Mouse (Mus musculus): ENCODE results near the gene Reln.

Reln gene

DNA sequence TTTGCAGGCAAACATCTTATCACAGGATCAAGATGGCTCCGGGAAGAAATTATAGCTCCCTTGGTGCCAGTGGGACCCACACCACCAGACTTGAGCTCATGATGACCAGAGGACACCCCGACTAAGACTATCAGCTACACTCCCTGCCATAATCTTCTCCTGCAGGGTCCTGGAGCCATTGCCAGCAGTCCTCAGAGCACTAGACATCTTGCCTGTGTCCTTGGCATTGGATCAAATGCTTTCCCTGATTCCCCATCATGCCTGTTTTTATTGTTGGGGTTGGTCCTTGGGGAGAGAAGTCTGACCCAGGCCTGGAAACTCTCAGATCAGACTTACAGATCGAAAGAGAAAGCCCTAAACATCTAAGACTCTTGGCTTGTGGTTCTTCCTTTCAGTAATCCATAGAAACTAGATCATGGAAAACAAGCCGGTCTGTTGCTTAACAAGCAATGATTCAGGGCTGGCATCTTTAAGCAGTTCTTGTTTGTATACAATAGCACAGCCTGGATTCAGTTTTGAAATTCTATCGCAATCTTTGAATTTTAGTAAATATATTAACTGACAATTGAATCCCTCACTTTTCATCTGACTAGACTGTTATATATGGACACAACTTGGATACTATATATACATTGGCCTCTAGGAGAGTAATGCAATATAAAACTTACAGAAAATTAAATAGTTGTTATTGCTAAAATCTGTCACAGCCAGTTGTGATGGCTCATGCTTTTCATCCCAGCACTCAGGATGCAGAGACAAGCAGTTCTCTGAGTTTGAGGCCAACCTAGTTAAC, 212.6 kb downstream of the Reln start:
- no peak for ATAC-seq (ENCODE audit: insufficient number of reproducible peaks, low FRiP score, low TSS enrichment)

DNA sequence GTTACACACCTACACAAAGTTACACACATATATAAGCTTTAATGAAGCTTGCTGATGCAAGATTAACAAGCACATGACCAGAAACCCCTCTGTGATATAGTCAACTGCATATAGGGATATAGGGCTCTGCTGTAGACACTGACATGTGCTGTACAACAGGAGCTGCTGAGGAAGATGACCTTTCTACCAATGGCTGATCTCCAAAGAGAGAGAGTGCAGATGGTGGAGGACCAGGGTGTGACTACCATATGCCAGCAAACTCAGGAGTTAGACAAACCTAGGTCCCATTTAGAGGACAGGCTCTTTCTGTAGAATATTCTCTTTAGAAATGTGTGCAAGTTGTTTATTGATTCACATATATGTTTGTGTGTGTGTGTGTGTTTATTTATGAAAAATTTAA, 216.9 kb downstream of the Reln start:
- ATAC-seq (ENCODE audit: insufficient number of reproducible peaks, low FRiP score, low TSS enrichment): peak; percentile 95

- peak; percentile 72 for ATAC-seq (ENCODE audit: insufficient number of reproducible peaks, low FRiP score, low TSS enrichment)
Measured at GRCm38 (mm10) chr5:22119296-22119695, 225.2 kb downstream of the Reln start.

- peak; percentile 87 for ATAC-seq (ENCODE audit: insufficient number of reproducible peaks, low FRiP score, low TSS enrichment)
Measured at GRCm38 (mm10) chr5:22118456-22118855, 226.0 kb downstream of the Reln start.

- no peak for ATAC-seq (ENCODE audit: insufficient number of reproducible peaks, low FRiP score, low TSS enrichment)
Measured at GRCm38 (mm10) chr5:22116922-22117321, 227.6 kb downstream of the Reln start.

- no peak for ATAC-seq (ENCODE audit: insufficient number of reproducible peaks, low FRiP score, low TSS enrichment)
Measured at GRCm38 (mm10) chr5:22106811-22107485, 237.6 kb downstream of the Reln start.

- no peak; the same call in 1 of the 2 replicates for ATAC-seq (ENCODE audit: insufficient number of reproducible peaks, low FRiP score, low TSS enrichment)
Measured at GRCm38 (mm10) chr5:22094984-22095383, 249.5 kb downstream of the Reln start.

GRCm38 (mm10) chr5:22094043-22094442, 250.5 kb downstream of the Reln start:
- ATAC-seq (ENCODE audit: insufficient number of reproducible peaks, low FRiP score, low TSS enrichment): no peak

- ATAC-seq (ENCODE audit: insufficient number of reproducible peaks, low FRiP score, low TSS enrichment): peak; percentile 26; the same call in 1 of the 2 replicates
Measured at GRCm38 (mm10) chr5:22093157-22093865, 251.2 kb downstream of the Reln start.

DNA sequence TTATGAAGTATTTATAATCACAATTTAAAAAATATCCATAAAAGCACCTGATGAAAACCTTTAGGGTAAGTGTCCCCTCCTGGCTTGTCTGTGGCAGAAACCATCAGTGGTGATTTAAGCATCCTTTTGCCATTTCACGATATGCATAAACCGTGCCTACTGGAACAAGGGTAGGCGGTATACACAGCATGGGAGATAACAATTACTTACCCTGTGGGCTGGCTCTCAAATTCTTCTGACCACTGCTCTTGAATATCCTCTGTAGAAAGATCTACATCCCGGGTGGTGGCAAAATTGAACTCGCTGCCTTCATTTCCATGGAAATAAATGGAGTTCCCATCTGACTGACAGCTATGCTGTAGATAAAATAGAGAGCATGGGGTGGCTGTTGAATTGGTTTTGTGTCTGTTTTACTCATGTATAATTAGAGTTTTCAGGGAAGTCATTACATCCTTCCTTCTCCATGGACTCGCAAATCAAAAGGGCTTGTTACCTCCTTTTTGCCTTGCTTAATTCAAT, 264.0 kb downstream of the Reln start:
- no peak for ATAC-seq (ENCODE audit: insufficient number of reproducible peaks, low FRiP score, low TSS enrichment)

- ATAC-seq (ENCODE audit: insufficient number of reproducible peaks, low FRiP score, low TSS enrichment): no peak
Measured at GRCm38 (mm10) chr5:22074971-22075370, 269.5 kb downstream of the Reln start.

DNA sequence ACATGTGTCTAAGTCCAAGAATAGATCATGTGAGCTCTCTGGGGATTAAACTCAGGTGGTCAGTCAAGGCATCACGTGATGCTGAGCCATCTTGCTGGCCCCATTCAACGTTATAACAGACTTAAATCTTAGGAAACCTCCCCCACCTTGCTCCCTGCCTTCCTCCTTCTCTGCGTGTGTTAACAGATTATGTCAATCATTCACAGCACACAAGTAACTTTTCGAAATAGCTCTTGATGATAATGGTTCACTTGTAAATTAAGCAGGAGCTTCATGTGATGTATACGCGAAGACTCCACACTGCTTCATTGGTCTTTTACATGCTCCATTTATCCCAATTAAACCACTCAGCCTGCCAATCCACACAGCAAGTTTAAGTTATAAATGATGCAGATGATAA, 271.9 kb downstream of the Reln start:
- no peak for ATAC-seq (ENCODE audit: insufficient number of reproducible peaks, low FRiP score, low TSS enrichment)

GRCm38 (mm10) chr5:22059251-22059650, 285.3 kb downstream of the Reln start:
- ATAC-seq (ENCODE audit: insufficient number of reproducible peaks, low FRiP score, low TSS enrichment): no peak

DNA sequence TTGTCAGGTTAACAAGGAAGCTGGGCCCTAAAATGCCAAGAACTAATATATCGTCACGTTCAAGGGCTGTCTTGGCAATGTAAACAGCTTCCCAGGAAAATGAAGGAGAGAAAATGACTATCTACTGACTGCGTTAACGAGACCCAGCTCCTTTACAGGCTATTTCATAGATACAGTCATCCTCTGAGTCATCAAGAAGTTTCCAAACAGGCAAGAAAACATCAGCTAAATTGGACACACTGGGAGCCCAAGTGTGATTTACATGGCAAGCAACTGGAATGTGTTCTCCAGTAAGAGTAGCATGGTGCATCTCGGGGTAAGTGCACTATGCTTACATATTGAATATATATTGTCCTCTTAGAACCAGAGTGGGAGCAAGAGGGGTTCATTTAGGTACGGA, 302.7 kb downstream of the Reln start:
- no peak for ATAC-seq (ENCODE audit: insufficient number of reproducible peaks, low FRiP score, low TSS enrichment)

DNA sequence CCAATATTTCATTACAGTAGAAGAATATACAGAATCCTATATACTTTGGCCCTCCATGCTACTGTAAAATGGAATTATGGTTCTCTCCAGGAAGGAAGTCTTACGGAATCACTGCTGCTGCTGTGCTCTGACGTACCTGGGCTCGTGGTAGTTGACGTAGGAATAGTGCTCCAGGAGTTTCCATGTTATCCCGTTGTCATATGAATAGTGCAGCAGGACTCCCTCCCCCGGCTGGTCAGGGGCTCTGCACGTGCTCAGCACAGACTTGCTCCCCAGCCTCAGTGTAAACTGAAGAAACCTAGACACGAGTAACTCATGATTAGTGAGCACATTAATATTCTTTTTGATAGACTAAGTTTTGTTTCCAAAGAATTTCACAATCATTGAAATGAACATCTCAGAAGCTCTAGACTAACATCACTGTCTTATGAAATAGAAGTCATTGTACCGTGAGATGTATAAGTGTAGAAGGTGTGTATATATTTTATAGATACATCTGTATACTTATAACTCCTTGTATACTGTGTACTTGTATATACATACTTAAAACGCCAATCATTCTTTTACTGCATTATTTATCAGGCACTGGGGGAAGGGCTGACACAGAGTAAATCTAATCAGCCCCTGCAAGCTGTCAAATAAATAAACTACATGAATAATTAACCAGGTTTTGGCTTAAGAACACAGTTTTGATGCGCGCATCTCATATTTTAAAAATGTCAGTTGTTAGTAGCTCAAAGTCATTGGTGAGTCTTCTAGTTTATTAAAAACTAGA, 304.9 kb downstream of the Reln start:
- no peak for ATAC-seq (ENCODE audit: insufficient number of reproducible peaks, low FRiP score, low TSS enrichment)

GRCm38 (mm10) chr5:22035201-22035600, 309.3 kb downstream of the Reln start:
- ATAC-seq (ENCODE audit: insufficient number of reproducible peaks, low FRiP score, low TSS enrichment): no peak

GRCm38 (mm10) chr5:22033039-22033438, 311.5 kb downstream of the Reln start:
- no peak for ATAC-seq (ENCODE audit: insufficient number of reproducible peaks, low FRiP score, low TSS enrichment)

- no peak for ATAC-seq (ENCODE audit: insufficient number of reproducible peaks, low FRiP score, low TSS enrichment)
Measured at GRCm38 (mm10) chr5:22031653-22032052, 312.8 kb downstream of the Reln start.

DNA sequence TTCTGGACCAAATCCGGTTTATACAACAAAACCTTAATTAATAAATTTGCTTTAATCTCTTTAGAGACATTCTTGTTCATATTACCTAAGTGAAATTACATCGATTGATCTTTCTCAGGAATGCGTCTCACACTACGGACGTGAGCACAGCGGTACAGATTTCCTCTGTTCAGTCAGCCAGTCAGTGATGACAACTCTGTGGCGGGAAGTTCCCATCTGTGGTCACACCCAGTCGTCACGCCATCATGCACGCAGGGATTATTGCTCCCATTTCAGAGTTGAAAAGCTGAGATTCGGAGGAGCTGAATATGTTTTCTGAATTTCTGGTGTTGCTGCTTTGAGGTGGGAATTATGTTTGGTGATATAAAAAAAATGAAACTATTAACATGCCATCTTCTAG, 316.1 kb downstream of the Reln start:
- no peak for ATAC-seq (ENCODE audit: insufficient number of reproducible peaks, low FRiP score, low TSS enrichment)

- ATAC-seq (ENCODE audit: insufficient number of reproducible peaks, low FRiP score, low TSS enrichment): no peak
Measured at GRCm38 (mm10) chr5:22027240-22027875, 317.1 kb downstream of the Reln start.

Measured in cerebellum, adult (tissue).